Mouse (Mus musculus) stomach, postnatal 0 days (tissue): ENCODE measurements around the gene Lrrc63. TPM values are rescaled to one million over a fixed set of nuclear protein-coding genes. Genes with fewer than 3 reads are reported as not detected.

Source experiments
- ATAC-seq: fragments of 200-750 bp; cut with Nextera tagmentation; 2 replicates; pipeline ENCODE4 v1.8.0; 2017; ENCODE audit not compliant: low FRiP score, low TSS enrichment
- DNase-seq: peaks from one replicate; pipeline ENCODE4 v3.0.0-alpha.2; 2016; ENCODE audit warnings: low spot score
- H3K27ac ChIP-seq: fragments of 300-500 bp; sonication (generic); replicated peaks from 2 replicates; pipeline ENCODE4 v1.5.1; 2014; ENCODE audit warnings: mild to moderate bottlenecking, control low read depth
- H3K27me3 ChIP-seq: fragments of 300-500 bp; sonication (generic); 2 replicates; pipeline ENCODE4 v1.6.1; 2014; ENCODE audit warnings: low read length; ENCODE audit not compliant: control insufficient read depth, insufficient read depth
- H3K36me3 ChIP-seq: fragments of 300-500 bp; sonication (generic); 2 replicates; pipeline ENCODE4 v1.6.1; 2014; ENCODE audit warnings: low read length, mixed read lengths; ENCODE audit not compliant: control insufficient read depth, insufficient read depth
- H3K4me1 ChIP-seq: fragments of 300-500 bp; sonication (generic); replicated peaks from 2 replicates; pipeline ENCODE4 v1.6.1; 2014; ENCODE audit warnings: antibody characterized with exemption; ENCODE audit not compliant: control insufficient read depth, insufficient read depth
- H3K4me2 ChIP-seq: fragments of 300-500 bp; sonication (generic); replicated peaks from 2 replicates; pipeline ENCODE4 v1.6.1; 2014; ENCODE audit warnings: low read depth, mild to moderate bottlenecking, control low read depth, moderate library complexity
- H3K4me3 ChIP-seq: fragments of 300-500 bp; sonication (generic); 2 replicates; pipeline ENCODE4 v1.5.1; 2014; ENCODE audit warnings: low read depth, low read length, control low read depth
- H3K9ac ChIP-seq: fragments of 300-500 bp; sonication (generic); 2 replicates; pipeline ENCODE4 v1.6.1; 2014; ENCODE audit warnings: mild to moderate bottlenecking, low read length, control low read depth, mixed read lengths
- H3K9me3 ChIP-seq: fragments of 300-500 bp; sonication (generic); 2 replicates; pipeline ENCODE4 v1.6.1; 2016; ENCODE audit warnings: low read length; ENCODE audit not compliant: control insufficient read depth
- CTCF ChIP-seq: IDR thresholded peaks from 2 replicates; pipeline ENCODE4 v1.5.1; 2016; ENCODE audit warnings: antibody characterized with exemption, low read depth, mild to moderate bottlenecking, moderate library complexity
- EP300 ChIP-seq: optimal IDR thresholded peaks from 2 replicates; pipeline ENCODE3; 2016; ENCODE audit warnings: antibody characterized with exemption
- WGBS: fragments of 180-500 bp; shearing (Covaris S2); extraction: QIAGEN DNeasy Blood & Tissue Kit; methylation state at CpG from one replicate; pipeline ENCODE4 v1.1.7; 2014; 5-methylcytosine and 5-hydroxymethylcytosine counted together
- polyA plus RNA-seq: library from polyadenylated mRNA; unstranded; fragments of >200 nt; fragmentation: Nextera tagmentation; extraction: Ambion mirVana; gene quantifications from 2 replicates; pipeline ENCODE4 v1.2.1, GENCODE M21; 2015

Lrrc63 gene
- polyA plus RNA-seq, 1 experiment from 2014 or later: not detected

GRCm38 (mm10) chr14:75165574-75166131, 35.0 kb upstream of the Lrrc63 start:
- 56% methylated on average over 2 of the region's 2 CpGs for WGBS
- Histone ChIP-seq H3K9me3 (no peaks in the 10 kb centered on the region), H3K4me1 (no peaks in the 10 kb centered on the region), H3K4me2 (no peak overlapping the region), H3K27me3 (no peaks in the 10 kb centered on the region), H3K36me3 (no peaks in the 10 kb centered on the region), H3K9ac (no peak overlapping the region), H3K4me3 (no peak overlapping the region), H3K27ac (no peak overlapping the region)
- DNase-seq (no peak), ATAC-seq (no peak)
- TF ChIP-seq CTCF (no peak), EP300 (no peak)

GRCm38 (mm10) chr14:75164345-75164744, 33.7 kb upstream of the Lrrc63 start:
- WGBS: 81% methylated on average over 9 of the region's 9 CpGs
- H3K9ac ChIP-seq: no peak overlapping the region
- H3K36me3 ChIP-seq: no peaks in the 10 kb centered on the region
- no peak for ATAC-seq
- H3K4me2 ChIP-seq: no peak overlapping the region
- H3K9me3 ChIP-seq: no peaks in the 10 kb centered on the region
- no peak overlapping the region for H3K4me3 ChIP-seq
- H3K27ac ChIP-seq: no peak overlapping the region
- DNase-seq: no peak
- no peaks in the 10 kb centered on the region for H3K27me3 ChIP-seq
- H3K4me1 ChIP-seq: no peaks in the 10 kb centered on the region
- TF ChIP-seq EP300: no peak
- TF ChIP-seq CTCF: no peak

- H3K36me3 ChIP-seq: no peaks in the 10 kb centered on the region
- no peaks in the 10 kb centered on the region for H3K9me3 ChIP-seq
- 87% methylated on average over 8 of the region's 8 CpGs for WGBS
- TF ChIP-seq CTCF (no peak), EP300 (no peak)
- H3K4me1 ChIP-seq: no peaks in the 10 kb centered on the region
- H3K27ac ChIP-seq: no peak overlapping the region
- H3K4me2 ChIP-seq: no peak overlapping the region
- H3K27me3 ChIP-seq: no peaks in the 10 kb centered on the region
- ATAC-seq (no peak), DNase-seq (no peak)
- no peak overlapping the region for H3K9ac ChIP-seq
- H3K4me3 ChIP-seq: no peak overlapping the region
Measured at GRCm38 (mm10) chr14:75163866-75164265, 33.2 kb upstream of the Lrrc63 start.

GRCm38 (mm10) chr14:75159375-75159774, 28.7 kb upstream of the Lrrc63 start:
- no peak for TF ChIP-seq EP300
- TF ChIP-seq CTCF: no peak
- Histone ChIP-seq H3K27ac (no peak overlapping the region), H3K4me1 (no peaks in the 10 kb centered on the region), H3K36me3 (no peaks in the 10 kb centered on the region), H3K27me3 (no peaks in the 10 kb centered on the region), H3K9ac (no peak overlapping the region), H3K4me2 (no peak overlapping the region), H3K4me3 (no peak overlapping the region), H3K9me3 (no peaks in the 10 kb centered on the region)
- DNase-seq (no peak), ATAC-seq (no peak)
- 88% methylated on average over 2 of the region's 2 CpGs for WGBS

- WGBS: 55% methylated on average over 8 of the region's 8 CpGs
- H3K9me3 ChIP-seq: no peaks in the 10 kb centered on the region
- H3K4me1 ChIP-seq: no peaks in the 10 kb centered on the region
- H3K36me3 ChIP-seq: no peaks in the 10 kb centered on the region
- H3K27me3 ChIP-seq: no peaks in the 10 kb centered on the region
- no peak overlapping the region for H3K27ac ChIP-seq
- no peak overlapping the region for H3K4me2 ChIP-seq
- ATAC-seq (peak; percentile 84), DNase-seq (peak; percentile 37)
- no peak overlapping the region for H3K9ac ChIP-seq
- H3K4me3 ChIP-seq: no peak overlapping the region
- TF ChIP-seq EP300 (no peak), CTCF (no peak)
Measured at GRCm38 (mm10) chr14:75154481-75154880, 23.8 kb upstream of the Lrrc63 start.

DNA sequence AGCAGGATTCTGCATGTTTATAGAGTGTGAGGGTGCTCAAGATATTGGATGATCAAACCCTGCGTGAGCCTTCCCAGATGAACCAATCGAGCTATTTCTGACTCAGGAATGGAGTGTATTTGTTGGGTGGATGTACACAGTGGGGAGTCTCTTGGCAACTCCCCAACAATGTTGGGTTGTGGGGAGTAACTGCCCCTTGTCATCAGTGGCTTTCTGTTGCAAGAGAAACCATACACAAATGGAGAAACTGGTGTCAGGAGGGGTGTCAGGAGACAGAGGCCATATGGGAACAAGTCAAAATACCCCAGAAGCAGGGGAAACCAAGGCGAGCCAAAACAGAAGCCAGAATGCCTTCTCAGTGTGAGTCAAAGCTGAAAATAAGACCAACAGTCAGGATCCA, 20.5 kb upstream of the Lrrc63 start:
- no peak for TF ChIP-seq EP300
- TF ChIP-seq CTCF: no peak
- 53% methylated on average over 3 of the region's 3 CpGs for WGBS
- H3K4me2 ChIP-seq: no peak overlapping the region
- no peak for DNase-seq
- ATAC-seq: no peak
- H3K9me3 ChIP-seq: no peaks in the 10 kb centered on the region
- no peak overlapping the region for H3K27ac ChIP-seq
- no peaks in the 10 kb centered on the region for H3K36me3 ChIP-seq
- H3K4me1 ChIP-seq: no peaks in the 10 kb centered on the region
- no peaks in the 10 kb centered on the region for H3K27me3 ChIP-seq
- no peak overlapping the region for H3K4me3 ChIP-seq
- H3K9ac ChIP-seq: no peak overlapping the region
